Mouse (Mus musculus) ES-E14 (cell line): Measurements from ENCODE around the gene Grid1. TPM values are rescaled to one million over a fixed set of nuclear protein-coding genes. Genes with fewer than 3 reads are reported as not detected.

ENCODE experiments used
- DNase-seq: peaks from one replicate; pipeline ENCODE4 v3.0.0-alpha.2; 2013; ENCODE audit warnings: low read depth, low spot score
- H3K27ac ChIP-seq: 2 replicates; pipeline ENCODE4 v1.5.1; 2012; ENCODE audit warnings: low read depth, mild to moderate bottlenecking, low read length, moderate library complexity, mixed read lengths; ENCODE audit not compliant: poor library complexity, insufficient read depth, severe bottlenecking
- H3K36me3 ChIP-seq: 2 replicates; pipeline ENCODE4 v1.6.1; 2012; ENCODE audit warnings: mild to moderate bottlenecking, low read length, moderate library complexity, mixed read lengths; ENCODE audit not compliant: control insufficient read depth, poor library complexity, insufficient read depth, severe bottlenecking
- H3K4me1 ChIP-seq, 2 experiments: fragments of 150-350 bp in 1 of 2; sonication (generic) in 1 of 2; 2 replicates each; pipeline ENCODE4 v1.6.1; 2012; ENCODE audit warnings: low read length in 2 of 2, mild to moderate bottlenecking in 1 of 2, mixed read lengths in 1 of 2; ENCODE audit not compliant: control insufficient read depth in 2 of 2, insufficient read depth in 2 of 2, poor library complexity in 1 of 2
- H3K4me3 ChIP-seq, 2 experiments: fragments of 150-350 bp in 1 of 2; sonication (generic) in 1 of 2; 2 replicates each; pipeline ENCODE4 v1.5.1; 2012; ENCODE audit warnings: low read length in 2 of 2, low read depth in 1 of 2, mild to moderate bottlenecking in 1 of 2, mixed read lengths in 1 of 2; ENCODE audit not compliant: insufficient read depth in 1 of 2, poor library complexity in 1 of 2, severe bottlenecking in 1 of 2
- H3K9ac ChIP-seq: 2 replicates; pipeline ENCODE4 v1.6.1; 2012; ENCODE audit warnings: low read depth, mild to moderate bottlenecking, low read length, mixed read lengths; ENCODE audit not compliant: poor library complexity, insufficient read depth, severe bottlenecking
- H3K9me3 ChIP-seq: fragments of 150-350 bp; sonication (generic); 2 replicates; pipeline ENCODE4 v1.6.1; 2012; ENCODE audit warnings: low read depth, mild to moderate bottlenecking, low read length; ENCODE audit not compliant: control insufficient read depth, insufficient read depth
- CHD2 ChIP-seq: IDR thresholded peaks from 2 replicates; pipeline ENCODE4 v1.6.1; 2014; ENCODE audit warnings: mild to moderate bottlenecking, low read depth, low read length, inconsistent platforms
- HCFC1 ChIP-seq: IDR thresholded peaks from 2 replicates; pipeline ENCODE4 v1.6.1; 2012; ENCODE audit warnings: low read length, inconsistent platforms, borderline replicate concordance; ENCODE audit not compliant: insufficient read depth
- MAFK ChIP-seq: IDR thresholded peaks from 2 replicates; pipeline ENCODE4 v1.6.1; 2014; ENCODE audit warnings: mild to moderate bottlenecking, low read depth, low read length, inconsistent platforms; ENCODE audit not compliant: insufficient read depth
- ZC3H11A ChIP-seq: IDR thresholded peaks from 2 replicates; pipeline ENCODE4 v1.6.1; 2012; ENCODE audit warnings: low read depth, mild to moderate bottlenecking, inconsistent platforms, low read length, borderline replicate concordance
- ZNF384 ChIP-seq: IDR thresholded peaks from 2 replicates; pipeline ENCODE4 v1.6.1; 2012; ENCODE audit warnings: low read depth, low read length, inconsistent platforms
- in situ Hi-C, 2 experiments: fragments of 600-800 bp; cut with MboI; formaldehyde crosslinking; loops; one replicate each; pipeline ENCODE4 v1.15.1; 2025; ENCODE audit warnings: low sequenced_read_pairs in 2 of 2, inconsistent platforms in 1 of 2; ENCODE audit not compliant: unreplicated experiment in 2 of 2
- total RNA-seq: library from RNA; depleted of rRNA; stranded (reverse); fragments of 300-350 nt; gene quantifications from 2 replicates; pipeline ENCODE4 v1.2.3, GENCODE M21; 2012

The Grid1 gene
- total RNA-seq, 1 experiment = 0.54 TPM

GRCm38 (mm10) chr14:35152450-35152849, 332.5 kb downstream of the Grid1 start:
- Histone ChIP-seq H3K4me3 (no peak overlapping the region), H3K27ac (no peak overlapping the region), H3K9ac (no peak overlapping the region), H3K36me3 (no peaks in the 10 kb centered on the region), H3K9me3 (no peaks in the 10 kb centered on the region), H3K4me1 (no peaks in the 10 kb centered on the region)
- in situ Hi-C loops = no loop called here
- TF ChIP-seq CHD2 (no peak), HCFC1 (no peak), ZNF384 (no peak), MAFK (no peak), ZC3H11A (no peak)
- no peak for DNase-seq

GRCm38 (mm10) chr14:35153701-35154277, 333.9 kb downstream of the Grid1 start:
- in situ Hi-C loops = no loop called here
- TF ChIP-seq ZC3H11A = no peak
- TF ChIP-seq HCFC1 = no peak
- TF ChIP-seq CHD2 = no peak
- TF ChIP-seq MAFK = no peak
- TF ChIP-seq ZNF384 = no peak

DNA sequence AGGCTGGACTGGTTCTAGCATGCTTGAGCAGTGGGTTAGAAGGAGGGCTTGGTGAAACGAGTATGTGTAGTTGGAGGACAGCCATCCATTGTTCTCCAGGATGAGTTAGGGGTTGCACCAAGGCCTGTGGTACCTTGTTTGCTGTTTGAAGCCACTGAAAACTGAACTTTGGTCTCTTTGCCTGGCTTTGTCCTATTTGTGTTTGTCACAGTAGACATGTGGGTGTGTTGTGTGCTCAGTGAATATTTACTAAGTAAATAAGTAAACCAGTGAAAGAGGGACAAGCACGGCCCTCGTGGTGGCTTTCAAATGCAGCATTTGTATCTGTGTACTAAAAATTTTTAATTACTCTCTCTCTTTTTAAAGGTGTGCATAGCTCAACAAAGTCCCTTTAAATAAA, 334.5 kb downstream of the Grid1 start:
- Histone ChIP-seq H3K4me3 (no peak overlapping the region), H3K4me1 (no peaks in the 10 kb centered on the region), H3K9me3 (no peaks in the 10 kb centered on the region), H3K27ac (no peak overlapping the region), H3K9ac (no peak overlapping the region), H3K36me3 (no peaks in the 10 kb centered on the region)
- TF ChIP-seq ZNF384 = no peak
- TF ChIP-seq MAFK = no peak
- no peak for TF ChIP-seq HCFC1
- TF ChIP-seq ZC3H11A = no peak
- no peak for TF ChIP-seq CHD2
- in situ Hi-C loops = no loop called here
- no peak for DNase-seq

More at GRCm38 (mm10) chr14:35153701-35154277, 333.9 kb downstream of the Grid1 start:
- Histone ChIP-seq H3K9ac (no peak overlapping the region), H3K36me3 (no peaks in the 10 kb centered on the region), H3K4me3 (no peak overlapping the region), H3K27ac (no peak overlapping the region), H3K9me3 (no peaks in the 10 kb centered on the region), H3K4me1 (no peaks in the 10 kb centered on the region)
- no peak for DNase-seq

GRCm38 (mm10) chr14:35157069-35157655, 337.3 kb downstream of the Grid1 start:
- Histone ChIP-seq H3K4me1 (no peaks in the 10 kb centered on the region), H3K27ac (no peak overlapping the region), H3K36me3 (no peaks in the 10 kb centered on the region), H3K9ac (no peak overlapping the region), H3K4me3 (no peak overlapping the region), H3K9me3 (no peaks in the 10 kb centered on the region)
- TF ChIP-seq ZNF384 (no peak), MAFK (no peak), ZC3H11A (no peak), HCFC1 (no peak), CHD2 (no peak)
- in situ Hi-C loops = no loop called here
- no peak for DNase-seq
